Mouse (Mus musculus) cerebellum, adult 11-12 months (tissue): ENCODE data around the gene Tbc1d19.

Source experiments
- DNase-seq: peaks from one replicate; pipeline ENCODE4 v3.0.0; 2022

Gene Tbc1d19

GRCm38 (mm10) chr5:53920416-53920815 is 111.0 kb downstream of the Tbc1d19 start:
- no peak for DNase-seq

GRCm38 (mm10) chr5:53922149-53922904 is 112.9 kb downstream of the Tbc1d19 start:
- DNase-seq = no peak

DNA sequence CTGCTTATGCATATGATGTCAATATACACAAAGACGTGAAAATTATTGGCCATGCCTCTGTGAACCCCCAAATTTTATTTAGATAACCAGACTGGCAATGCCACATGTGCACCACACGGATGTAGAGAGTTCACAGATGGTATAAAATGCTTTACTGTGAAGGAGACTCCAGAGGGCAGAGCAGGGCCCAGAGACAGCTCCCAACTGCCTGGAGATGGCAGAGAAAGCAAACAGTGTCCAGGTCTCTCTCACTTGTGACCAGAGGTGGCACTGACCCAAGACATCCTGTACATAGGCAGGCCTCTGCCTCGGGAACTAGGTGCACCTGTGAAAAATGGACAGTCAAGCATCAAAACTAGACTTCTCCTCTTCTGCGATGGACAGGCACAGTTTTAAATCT is 114.6 kb downstream of the Tbc1d19 start:
- no peak for DNase-seq

DNA sequence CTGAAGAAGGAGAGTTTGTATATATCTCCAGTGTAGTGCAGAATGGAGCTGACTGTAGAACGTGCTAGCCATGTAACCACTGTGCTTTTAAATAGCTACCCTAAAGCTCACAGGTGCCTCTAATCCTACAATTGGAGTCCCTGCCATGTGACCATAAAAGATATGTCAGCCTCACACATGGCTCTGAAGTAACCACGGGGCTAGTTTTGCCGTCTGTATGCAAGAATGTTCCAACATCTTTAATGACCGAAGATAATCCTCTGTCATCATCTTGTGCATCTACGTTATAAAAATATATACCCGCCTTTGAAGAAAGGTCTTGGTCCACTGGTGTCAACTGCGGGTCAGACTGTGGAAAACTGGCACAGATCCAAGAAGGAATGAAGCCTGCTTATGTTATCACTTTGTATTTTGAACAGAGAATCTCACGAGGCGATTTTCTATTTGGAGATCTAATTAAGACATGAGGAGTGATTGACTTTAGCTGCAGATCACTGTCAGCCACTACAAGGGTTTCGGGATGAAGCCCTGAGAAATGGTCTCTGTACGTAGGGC is 117.0 kb downstream of the Tbc1d19 start:
- no peak for DNase-seq

- no peak for DNase-seq
Measured at GRCm38 (mm10) chr5:53927886-53928285, 118.5 kb downstream of the Tbc1d19 start.

DNA sequence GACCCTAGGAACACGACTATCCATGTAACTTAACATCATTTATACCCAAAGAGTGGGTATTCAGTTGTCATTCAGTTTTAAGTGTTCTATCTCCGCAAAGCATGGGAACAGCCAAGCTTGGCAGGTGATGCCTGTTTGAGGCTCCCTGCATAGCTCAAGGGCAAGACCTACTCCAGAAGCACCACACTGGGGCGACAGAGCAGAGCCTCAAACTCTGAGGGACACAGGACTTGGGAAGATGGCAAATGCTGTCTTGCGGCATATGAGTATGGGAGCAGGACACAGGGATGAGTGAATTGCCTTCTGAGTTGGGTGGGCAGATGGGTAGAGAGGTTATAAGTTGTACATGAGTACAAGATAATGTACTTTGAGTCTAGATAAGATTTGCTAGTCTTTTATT is 119.1 kb downstream of the Tbc1d19 start:
- no peak for DNase-seq

- no peak for DNase-seq
Measured at GRCm38 (mm10) chr5:53929205-53929614, 119.8 kb downstream of the Tbc1d19 start.

GRCm38 (mm10) chr5:53929814-53930213 is 120.4 kb downstream of the Tbc1d19 start:
- DNase-seq = no peak

- no peak for DNase-seq
Measured at GRCm38 (mm10) chr5:53931011-53931410, 121.6 kb downstream of the Tbc1d19 start.

DNA sequence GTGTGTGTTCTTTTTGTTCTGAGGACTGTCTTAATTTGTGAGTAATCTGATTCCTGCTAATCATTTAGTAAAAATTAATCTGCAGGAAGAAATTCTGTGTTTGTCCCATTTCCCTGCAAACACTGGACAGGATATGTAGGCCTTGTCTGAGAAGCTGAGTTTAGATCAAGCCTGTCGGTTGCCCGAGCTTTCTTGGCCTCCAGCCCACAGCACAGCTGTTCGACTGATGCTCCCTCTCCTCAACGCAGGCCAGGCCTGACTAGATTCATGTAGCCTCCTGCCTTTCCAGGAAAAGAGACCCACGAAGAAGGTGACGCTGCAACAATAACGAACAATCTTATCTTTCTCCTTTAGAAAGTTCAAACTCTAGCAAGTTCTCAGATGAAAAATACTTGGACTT is 124.2 kb downstream of the Tbc1d19 start:
- DNase-seq = no peak

DNA sequence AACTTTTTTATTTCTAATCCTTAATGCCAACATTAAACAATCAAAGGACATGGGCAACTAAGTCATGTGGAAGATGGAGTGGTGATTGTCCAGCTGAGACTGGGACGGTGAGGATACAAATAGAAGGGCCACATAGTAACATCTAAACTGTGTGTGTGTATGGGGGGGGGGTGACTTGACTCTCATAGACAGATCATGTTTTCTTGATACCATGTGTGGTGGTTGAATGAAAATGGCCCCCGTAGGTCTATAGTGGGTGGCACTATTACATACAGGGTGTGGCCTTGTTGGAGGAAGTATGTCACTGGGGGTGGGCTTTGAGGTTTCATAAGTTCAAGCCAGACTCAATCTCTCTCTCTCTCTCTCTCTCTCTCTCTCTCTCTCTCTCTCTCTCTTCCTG is 124.6 kb downstream of the Tbc1d19 start:
- no peak for DNase-seq

DNA sequence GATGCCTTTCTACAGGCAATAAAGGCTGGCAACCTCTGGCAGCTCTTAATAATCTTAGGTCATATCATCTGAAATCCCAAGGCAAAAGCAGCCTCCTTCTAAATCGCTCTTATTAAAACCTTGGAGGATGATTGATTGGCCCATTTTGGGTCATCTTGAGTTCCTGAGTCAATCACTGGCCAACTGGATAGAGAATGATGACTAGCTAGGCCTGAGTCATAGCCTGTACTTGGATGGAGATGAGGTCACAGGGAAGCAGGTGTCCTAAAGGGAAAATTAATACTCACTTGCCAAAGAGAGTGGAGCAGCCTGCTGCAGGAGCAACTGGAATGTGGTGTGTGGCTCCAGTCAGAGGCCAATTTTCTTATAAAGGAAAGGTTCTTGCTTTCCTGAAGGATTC is 125.4 kb downstream of the Tbc1d19 start:
- DNase-seq = no peak

DNA sequence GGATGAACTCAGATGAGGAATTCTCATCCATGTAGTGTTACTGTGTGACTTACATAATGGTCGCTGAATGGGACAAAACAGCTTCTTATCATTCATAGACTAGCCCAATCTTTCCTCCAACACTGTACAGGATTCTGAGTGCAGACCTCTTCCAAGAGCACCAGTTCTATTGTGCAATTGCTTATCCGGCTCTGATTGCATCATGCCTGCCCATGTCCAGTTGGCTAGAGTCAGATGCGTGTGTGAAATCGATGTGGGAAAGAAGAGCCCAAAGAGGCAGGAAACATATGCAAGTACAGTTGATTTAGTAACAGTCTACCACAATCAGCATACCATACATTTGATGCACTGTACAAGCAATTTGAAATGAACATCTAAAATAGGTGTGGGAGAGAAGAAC is 127.8 kb downstream of the Tbc1d19 start:
- DNase-seq = no peak

GRCm38 (mm10) chr5:53939026-53939425 is 129.6 kb downstream of the Tbc1d19 start:
- DNase-seq = no peak

DNA sequence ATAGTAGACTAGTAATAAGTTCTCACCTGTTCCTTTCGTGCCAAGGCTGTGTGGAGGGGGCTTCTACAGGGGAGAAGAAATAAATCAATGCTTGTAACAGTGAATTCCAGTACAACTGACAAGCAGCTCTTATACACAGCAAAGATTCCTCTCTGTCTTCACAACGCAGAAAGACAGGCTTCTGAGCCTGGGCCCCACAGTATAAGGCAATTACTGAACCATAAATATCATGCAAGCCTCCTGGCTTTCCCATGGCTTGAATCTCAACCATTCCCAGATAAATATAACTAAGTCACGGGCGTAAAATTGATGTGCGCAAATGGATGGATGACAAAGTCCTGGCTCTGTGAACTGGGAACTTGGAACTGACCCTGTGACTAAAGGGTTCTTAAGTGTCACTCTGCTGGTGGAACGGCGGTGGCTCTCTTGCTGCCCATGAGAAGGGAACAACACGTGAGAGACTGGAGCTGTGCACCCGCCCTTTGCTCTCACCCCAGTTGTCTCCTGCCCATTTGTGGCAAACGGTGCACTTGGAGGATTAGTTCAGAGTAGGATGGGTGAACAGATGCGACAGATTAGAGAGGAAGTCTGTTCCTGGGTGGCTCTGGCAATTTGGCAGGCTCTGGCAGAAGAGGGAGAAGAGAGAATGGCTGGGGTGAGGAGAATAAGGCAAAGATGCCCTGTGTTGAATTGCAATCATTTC is 132.1 kb downstream of the Tbc1d19 start:
- DNase-seq = no peak

GRCm38 (mm10) chr5:53942332-53942731 is 132.9 kb downstream of the Tbc1d19 start:
- no peak for DNase-seq

GRCm38 (mm10) chr5:53943321-53943857 is 134.0 kb downstream of the Tbc1d19 start:
- no peak for DNase-seq

DNA sequence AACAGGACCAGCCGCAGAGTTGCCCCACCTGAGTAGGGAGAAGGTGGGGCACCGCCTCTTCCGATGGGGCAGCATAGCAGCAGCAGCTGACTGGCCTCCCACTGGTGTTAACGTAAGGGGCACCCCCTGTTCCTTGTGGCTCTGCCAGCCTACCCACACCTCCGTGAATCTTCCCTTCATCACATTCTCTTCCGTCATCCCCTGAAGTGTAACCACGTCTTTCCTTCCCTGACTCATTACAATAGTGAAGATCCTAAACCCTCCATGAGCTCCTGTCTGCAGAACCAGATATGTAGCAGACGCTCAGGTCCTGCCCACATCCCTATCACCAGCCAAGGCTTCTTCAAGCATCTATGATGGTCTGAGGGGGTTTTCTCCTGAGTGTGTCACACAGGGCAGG is 137.3 kb downstream of the Tbc1d19 start:
- DNase-seq = no peak

DNA sequence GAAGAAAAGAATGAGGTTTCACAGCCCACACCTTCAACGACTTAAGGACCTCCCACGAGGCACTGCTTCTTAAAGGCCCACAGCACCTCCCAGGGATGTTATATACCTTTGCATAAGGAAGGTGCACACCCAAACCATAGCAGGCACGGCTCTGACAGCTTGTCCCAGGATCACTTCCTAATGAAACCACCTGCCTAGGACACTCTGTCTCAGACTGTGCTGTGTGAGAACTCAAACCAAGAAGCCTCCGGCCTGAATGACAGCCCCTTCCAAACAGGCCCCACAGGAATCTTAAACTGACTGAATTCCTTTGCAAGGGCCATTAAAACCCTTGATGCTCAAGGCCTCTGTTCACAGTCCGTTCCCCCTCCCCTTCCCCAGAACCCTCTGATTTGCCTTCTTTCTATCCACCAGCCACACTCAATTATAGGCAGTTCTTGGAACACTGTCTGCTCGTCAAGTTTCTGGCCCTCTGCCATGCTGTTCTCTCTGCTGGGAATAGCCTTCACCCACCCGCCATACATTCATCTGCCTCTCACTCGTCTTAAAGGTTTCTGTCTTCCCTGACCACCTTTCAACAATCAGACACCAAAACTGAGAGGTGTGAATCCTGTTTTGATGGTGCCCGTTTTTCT is 138.3 kb downstream of the Tbc1d19 start:
- no peak for DNase-seq

GRCm38 (mm10) chr5:53948606-53949266 is 139.3 kb downstream of the Tbc1d19 start:
- no peak for DNase-seq

DNA sequence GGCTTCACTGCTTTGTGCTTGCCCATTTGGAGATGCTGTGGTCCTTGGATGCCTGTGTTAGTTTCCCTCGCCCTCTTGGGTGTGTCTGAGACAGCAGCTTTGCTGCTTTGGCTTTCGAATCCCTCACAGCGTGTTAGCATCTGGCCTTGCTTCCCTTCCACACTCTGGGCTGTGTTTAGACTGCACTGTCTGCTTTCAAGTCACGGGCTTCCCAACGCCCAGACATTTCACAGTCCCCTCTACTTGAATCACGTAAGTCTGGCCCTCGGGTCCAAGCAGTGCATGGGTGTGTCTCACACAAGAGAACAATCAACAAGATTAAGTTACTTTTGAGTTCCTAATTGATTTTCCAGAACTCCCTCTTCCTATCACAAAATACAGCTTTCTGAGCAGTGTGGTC is 140.8 kb downstream of the Tbc1d19 start:
- no peak for DNase-seq

GRCm38 (mm10) chr5:53953216-53953615 is 143.8 kb downstream of the Tbc1d19 start:
- DNase-seq = no peak
